Mouse (Mus musculus) brown adipose tissue, adult 24 weeks (tissue): ENCODE results near the gene Fbxl20. TPM values are rescaled to one million over a fixed set of nuclear protein-coding genes. Genes with fewer than 3 reads are reported as not detected.

Experiments used
- H3K27ac ChIP-seq: fragments of 200-500 bp; replicated peaks from 2 replicates; pipeline ENCODE4 v1.5.1; 2012; ENCODE audit warnings: low read depth, mild to moderate bottlenecking, low read length
- H3K4me1 ChIP-seq: fragments of 200-500 bp; 2 replicates; pipeline ENCODE4 v1.6.1; 2012; ENCODE audit warnings: low read length, mixed read lengths; ENCODE audit not compliant: control insufficient read depth, insufficient read depth, insufficient read length
- H3K4me3 ChIP-seq: fragments of 200-500 bp; 2 replicates; pipeline ENCODE4 v1.5.1; 2012; ENCODE audit warnings: low read depth, mild to moderate bottlenecking, low read length, moderate library complexity; ENCODE audit not compliant: insufficient read depth
- polyA plus RNA-seq: library from polyadenylated mRNA; stranded (reverse); fragments of >200 nt; gene quantifications from 2 replicates; pipeline ENCODE4 v1.2.4, GENCODE M21; 2012; ENCODE audit not compliant: missing spikeins, insufficient read depth, insufficient read length

Gene Fbxl20
- polyA plus RNA-seq, 1 experiment = 14.1 TPM

DNA sequence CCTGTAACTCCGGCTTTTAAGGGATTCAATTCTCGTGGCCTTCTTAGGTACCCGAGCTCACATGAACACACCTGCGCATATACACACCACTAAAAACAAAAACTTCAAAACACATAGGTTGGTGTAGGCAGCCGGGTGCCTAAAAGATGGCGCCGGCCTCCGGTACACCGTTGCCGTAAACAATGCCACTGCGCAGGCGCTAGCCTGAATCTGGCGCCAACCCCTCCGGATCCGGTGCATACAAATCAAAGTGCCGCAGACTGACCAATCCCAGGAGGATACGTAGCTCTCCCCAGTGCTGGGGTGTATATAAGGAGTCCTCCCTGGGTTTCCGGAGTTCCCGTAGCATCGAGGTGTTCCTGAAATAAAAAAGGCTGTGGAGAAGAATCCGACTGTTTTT is 82.9 kb downstream of the Fbxl20 start:
- Histone ChIP-seq H3K4me3 (no peak overlapping the region), H3K27ac (no peak overlapping the region)

DNA sequence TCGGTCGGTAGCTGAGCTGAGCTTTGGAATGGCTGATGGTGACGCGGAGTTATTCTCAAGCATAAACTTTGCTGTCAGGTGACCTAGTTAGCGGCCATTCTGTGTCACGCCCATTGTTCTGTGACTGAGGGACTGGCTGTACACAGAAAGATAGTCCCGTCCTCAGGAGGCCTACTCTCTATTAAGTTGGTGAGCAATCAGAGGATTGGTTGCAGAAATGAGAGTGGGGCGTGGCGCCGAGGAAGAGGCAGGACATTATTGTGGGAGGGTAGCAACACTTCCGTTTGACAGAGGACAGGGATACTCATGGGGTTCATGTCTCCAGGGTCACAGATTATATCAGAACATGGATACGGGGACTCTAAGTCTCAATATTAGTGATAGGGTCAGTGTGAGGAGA is 84.0 kb downstream of the Fbxl20 start:
- H3K27ac ChIP-seq = no peak overlapping the region
- no peaks in the 10 kb centered on the region; the same call in 1 of the 2 replicates for H3K4me1 ChIP-seq
- H3K4me3 ChIP-seq = no peak overlapping the region

More for the DNA sequence above, 82.9 kb downstream of the Fbxl20 start:
- no peaks in the 10 kb centered on the region; the same call in 1 of the 2 replicates for H3K4me1 ChIP-seq

DNA sequence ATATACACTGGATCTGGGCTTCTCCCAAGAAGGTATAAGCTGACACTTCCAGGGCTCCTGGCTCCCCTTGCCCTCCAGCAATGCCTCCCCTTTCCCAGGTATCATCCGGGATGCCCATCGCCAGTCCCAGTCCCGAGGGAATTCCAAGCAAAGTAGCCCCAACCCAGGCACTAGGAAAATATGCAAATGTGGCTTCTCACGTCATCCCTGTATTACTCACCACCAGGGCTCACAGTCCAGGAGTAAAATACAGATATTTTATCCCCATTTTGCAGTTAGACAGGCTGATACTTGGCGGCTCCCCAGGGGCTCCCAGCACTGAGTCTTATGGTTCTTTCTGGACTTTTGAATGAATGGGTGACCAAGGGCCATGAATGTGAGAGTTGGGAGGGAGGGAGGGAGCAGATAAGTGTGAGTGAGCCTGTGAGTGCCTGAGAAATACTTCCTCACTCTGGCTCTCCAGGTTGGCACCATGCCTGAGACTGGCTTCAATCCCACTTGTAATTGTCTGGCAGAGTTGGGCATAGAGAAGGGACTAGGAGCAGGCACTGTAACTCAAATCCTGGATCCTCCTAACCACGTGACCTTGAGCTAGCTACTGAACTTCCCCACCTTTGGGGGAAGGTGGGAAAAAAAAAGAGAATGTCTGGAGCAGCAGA is 88.2 kb downstream of the Fbxl20 start:
- Histone ChIP-seq H3K27ac (no peak overlapping the region), H3K4me1 (no peaks in the 10 kb centered on the region; the same call in 1 of the 2 replicates), H3K4me3 (no peak overlapping the region)

DNA sequence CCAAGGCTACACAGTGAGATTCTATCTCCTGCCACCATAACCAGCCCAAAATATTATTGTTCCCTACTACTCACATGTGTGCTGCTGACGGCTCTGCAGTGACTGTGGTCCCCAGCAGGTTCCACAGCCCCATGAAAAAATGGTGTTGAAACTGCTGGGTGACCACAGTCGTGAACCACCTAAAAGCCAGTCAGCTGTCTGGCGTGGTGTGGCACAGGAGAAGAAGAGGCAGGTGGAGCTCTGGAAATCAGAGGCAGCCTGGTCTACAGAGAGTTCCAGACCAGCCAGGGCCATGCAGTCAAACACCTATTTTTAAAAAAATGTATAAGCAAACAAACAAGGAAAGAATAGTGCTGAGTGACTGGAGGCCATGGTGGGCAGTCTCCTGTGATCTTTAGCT is 88.8 kb downstream of the Fbxl20 start:
- Histone ChIP-seq H3K27ac (no peak overlapping the region), H3K4me3 (no peak overlapping the region), H3K4me1 (no peaks in the 10 kb centered on the region; the same call in 1 of the 2 replicates)

DNA sequence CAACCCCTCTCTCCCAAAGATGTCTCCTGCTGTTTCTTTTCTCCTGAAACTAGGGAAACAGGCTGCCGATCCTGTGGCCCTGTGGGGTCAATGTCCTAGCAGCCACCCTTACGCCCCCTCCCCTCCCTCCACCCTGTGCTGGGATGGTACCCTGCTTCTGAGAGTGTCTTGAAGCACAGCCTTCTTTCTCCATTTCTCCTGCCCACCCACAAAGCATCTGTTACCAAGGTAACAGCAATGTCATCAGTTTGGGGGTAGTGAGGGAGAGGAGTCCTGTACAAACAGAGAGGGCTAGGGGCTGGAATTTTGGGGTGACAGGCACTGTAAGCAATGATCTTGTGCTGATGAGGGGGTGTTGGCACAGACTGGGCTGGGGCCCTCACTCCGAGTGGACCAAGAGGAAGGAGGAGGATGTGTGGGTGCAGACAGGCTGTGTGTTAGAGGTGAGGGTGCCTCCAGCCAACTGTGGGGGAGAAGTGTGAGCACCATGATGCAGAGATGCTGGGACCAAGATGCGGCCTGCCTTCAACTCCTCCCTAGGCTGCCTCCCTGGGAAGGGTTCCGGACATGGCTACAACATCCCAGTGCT is 90.0 kb downstream of the Fbxl20 start:
- no peak overlapping the region for H3K4me3 ChIP-seq
- H3K4me1 ChIP-seq = no peaks in the 10 kb centered on the region; the same call in 1 of the 2 replicates
- H3K27ac ChIP-seq = no peak overlapping the region

DNA sequence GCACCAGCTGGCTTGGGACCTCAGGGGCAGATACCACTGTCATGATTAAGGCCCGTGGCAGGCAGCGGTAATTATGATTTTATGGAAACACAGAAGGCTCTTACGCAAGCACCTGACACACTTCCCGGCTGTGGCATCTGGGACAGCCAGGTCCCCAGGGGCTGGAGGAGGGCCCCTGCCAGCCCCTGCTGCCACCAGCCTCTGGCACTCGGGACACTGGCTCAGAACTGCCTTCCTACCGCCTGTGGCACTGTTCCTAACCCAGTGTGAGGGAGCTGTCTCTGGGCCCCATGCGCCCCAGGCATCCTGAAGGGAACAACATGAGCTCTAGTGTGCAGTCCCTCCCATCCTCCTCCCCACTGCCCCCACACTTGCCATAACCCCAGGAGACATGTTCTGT is 90.5 kb downstream of the Fbxl20 start:
- Histone ChIP-seq H3K4me1 (no peaks in the 10 kb centered on the region; the same call in 1 of the 2 replicates), H3K4me3 (no peak overlapping the region), H3K27ac (no peak overlapping the region)

DNA sequence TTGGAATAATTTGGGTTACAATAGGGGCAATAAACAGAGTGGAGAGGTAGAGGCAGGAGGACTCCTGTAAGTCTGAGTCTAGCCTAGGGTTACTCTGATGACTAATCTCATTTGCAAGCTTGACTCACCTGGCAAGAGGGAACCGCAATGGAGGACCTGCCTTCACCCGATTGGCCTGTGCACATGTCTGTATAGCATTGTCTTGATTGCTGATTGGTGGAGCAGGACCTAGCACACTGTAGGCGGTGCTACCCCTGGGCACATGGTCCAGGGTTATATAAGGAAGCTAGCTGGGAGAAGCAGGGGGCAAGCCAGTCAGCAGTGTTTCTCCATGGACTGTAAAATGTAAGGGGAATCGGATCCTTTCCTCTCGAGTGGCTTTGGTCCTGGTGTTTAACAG is 92.2 kb downstream of the Fbxl20 start:
- Histone ChIP-seq H3K27ac (no peak overlapping the region), H3K4me1 (no peaks in the 10 kb centered on the region; the same call in 1 of the 2 replicates), H3K4me3 (no peak overlapping the region)

DNA sequence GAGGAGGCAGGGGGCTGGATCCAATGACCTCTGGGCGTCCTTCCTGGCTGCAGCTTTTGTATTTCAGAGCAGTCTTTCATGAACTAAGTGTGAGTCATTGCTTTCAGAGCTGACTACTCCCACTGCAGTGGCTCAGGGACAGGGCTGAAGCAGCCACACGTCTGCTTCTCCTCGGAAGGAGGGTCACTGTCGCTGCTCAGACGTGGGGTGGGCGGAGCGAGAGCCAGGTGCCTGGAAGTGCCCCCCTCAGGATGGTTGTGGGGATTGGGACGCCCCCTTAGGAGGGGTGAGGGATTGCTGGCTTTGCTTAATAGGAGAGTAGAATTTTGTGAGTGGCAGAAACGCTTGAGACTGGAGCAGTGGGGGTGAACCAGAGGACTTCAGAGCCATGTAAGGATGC is 92.7 kb downstream of the Fbxl20 start:
- no peak overlapping the region for H3K27ac ChIP-seq
- H3K4me1 ChIP-seq = no peaks in the 10 kb centered on the region; the same call in 1 of the 2 replicates

DNA sequence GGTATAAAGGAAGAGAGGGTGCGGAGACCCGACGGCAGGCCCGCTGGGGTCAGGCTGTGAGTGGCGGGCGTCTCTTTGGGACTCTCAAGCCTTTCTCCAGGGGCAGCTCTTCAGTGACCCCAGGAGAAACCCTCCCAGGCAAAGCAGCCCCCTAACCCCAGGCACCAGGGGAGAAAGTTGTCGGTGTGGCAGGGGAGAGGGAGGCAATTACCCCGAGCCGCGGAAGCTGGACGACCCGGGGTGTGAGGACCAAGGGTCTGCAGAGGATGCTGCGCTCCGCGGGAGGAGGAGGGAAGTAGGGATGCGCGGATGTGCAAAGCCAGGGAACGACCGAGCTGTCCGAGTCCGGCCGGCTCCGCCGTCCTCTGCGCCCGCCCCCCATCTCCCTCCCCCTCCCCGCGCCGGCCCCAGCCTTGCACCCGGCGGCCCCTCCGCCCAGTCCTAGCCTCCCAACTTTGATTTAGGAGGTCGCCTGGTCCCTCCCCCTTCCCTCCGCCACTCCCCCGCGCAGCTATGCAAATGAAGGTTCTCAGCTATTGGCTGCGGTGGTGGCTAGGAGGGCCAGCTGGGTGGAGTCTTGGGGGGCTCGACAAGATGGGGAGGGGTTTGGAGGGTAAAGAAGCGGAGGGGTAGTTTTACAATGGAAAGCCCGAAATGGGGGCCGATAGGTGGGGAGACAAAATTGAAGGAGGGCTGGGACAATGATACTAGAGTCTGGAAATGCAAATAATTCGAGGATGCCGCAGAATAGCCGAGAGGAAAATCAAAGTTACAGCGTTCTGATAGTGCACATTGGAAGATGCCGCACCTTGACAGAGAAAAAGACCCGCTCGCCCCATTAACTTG is 97.0 kb downstream of the Fbxl20 start, which contains the start of gene Stac2:
TSS of gene Stac2 (minus strand) at position 474 of the 846 bp plus-strand sequence.
- H3K27ac ChIP-seq = no peak within 1 kb of the TSS
- H3K4me3 ChIP-seq = peak within 1 kb of the TSS; percentile 54
- H3K4me1 ChIP-seq = no peaks in the 10 kb centered on the region; the same call in 1 of the 2 replicates

More for the DNA sequence above, 92.7 kb downstream of the Fbxl20 start:
- no peak overlapping the region for H3K4me3 ChIP-seq

DNA sequence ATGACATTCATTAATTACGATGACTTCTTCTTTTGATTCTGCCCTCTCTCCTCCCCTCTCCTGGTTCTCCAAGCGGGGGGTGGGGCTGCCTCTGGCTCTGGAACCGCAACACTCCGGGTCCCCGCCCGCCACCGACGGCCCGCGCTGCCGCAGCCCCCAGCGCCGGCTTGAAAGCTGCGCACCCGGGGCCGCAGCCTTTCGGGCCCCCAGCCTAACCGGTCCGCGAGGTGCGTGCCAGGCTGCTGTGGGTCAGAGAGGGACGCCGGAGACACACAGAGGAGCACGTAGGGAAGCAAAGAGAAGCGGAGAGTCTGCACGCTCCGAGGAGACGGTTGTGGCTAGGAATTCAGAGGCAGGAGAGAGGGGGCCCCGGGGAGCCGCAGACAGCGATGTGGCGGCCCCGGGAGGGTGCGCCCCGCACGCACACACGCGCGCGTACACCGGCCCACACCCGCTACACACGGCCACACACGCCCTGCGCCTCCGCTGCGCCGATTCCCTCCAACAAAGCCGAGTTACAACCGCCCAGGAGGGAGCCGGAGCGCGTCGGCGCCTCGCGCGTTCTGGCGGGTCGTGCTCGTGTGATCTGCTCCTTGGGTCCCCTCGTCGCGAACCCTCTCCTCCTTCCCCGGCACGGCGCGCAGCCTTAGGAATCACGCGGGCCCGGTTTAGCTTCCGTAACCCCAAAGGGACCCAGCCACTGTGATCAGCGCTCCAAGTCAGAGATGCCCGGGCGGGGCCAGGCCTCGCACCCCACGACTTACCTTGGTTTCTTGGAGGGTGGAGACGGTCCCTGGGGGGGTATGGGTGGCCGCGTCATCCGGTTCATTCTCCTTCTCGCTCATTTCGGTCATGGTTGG is 97.8 kb downstream of the Fbxl20 start:
- no peak overlapping the region for H3K27ac ChIP-seq

DNA sequence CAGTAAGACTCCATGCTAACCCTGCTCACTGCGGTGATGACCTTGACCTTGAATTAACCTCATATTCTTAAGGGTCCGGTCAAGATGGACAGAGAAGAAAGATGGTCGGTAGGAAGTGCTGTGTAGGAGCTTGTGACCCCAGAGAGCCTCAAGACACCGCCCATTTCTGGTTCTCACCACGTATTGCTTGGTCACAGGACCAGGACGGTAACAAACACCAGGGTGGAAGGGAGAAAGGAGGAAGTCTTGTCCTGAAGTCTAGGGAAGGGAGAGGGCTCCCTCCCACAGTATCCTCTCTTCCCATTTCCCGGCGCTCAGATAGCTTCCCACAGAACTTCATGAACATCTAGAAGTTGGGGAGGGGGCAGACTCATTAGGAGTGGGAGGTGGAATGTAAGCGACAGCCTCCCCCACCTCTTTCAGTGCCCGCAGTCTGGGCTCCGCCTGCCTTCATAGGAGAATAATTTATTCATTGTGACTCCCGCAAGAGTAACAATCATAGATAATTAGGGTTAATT is 98.5 kb downstream of the Fbxl20 start:
- Histone ChIP-seq H3K4me3 (peak overlapping the region; percentile 54; the same call in 1 of the 2 replicates), H3K27ac (no peak overlapping the region), H3K4me1 (no peaks in the 10 kb centered on the region)

More for the DNA sequence above, 97.8 kb downstream of the Fbxl20 start:
- Histone ChIP-seq H3K4me1 (no peaks in the 10 kb centered on the region), H3K4me3 (peak overlapping the region; percentile 54)

DNA sequence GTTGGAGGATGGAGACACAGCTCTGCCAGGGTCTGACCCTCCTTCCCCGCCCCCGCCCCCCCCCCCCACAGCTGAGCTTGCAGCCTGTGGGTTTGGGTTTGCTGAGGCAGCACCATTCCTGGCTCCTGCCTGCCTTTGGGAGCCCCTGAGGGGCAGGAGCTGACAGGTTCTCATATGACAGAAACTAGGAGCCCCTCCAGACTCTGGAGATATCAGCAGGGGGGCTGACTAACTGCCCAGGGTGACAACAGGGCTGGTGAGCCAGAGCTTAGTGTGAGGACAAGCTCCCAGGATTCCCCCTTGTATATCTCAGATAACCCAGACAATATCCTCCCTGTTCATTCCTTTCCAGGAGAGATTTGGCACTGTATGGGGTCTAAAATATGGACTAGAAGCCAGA is 99.3 kb downstream of the Fbxl20 start:
- Histone ChIP-seq H3K4me3 (no peak overlapping the region), H3K4me1 (no peaks in the 10 kb centered on the region), H3K27ac (no peak overlapping the region)

DNA sequence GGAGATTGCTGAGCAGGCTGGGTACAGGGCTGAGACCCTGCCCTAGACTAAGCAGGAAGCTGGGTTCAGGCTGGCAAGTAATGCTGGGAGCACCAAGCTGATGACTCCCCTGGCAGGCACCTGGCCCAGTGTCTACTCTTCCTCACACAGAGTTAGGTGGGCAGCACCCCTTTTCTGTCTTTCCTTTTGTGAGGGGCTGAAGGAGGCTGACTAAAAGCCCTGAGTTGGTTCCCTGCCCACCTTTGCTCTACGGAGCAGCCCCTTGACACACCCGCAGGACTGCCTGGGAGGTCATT is 99.7 kb downstream of the Fbxl20 start:
- H3K4me3 ChIP-seq = no peak overlapping the region
- H3K4me1 ChIP-seq = no peaks in the 10 kb centered on the region
- H3K27ac ChIP-seq = no peak overlapping the region

DNA sequence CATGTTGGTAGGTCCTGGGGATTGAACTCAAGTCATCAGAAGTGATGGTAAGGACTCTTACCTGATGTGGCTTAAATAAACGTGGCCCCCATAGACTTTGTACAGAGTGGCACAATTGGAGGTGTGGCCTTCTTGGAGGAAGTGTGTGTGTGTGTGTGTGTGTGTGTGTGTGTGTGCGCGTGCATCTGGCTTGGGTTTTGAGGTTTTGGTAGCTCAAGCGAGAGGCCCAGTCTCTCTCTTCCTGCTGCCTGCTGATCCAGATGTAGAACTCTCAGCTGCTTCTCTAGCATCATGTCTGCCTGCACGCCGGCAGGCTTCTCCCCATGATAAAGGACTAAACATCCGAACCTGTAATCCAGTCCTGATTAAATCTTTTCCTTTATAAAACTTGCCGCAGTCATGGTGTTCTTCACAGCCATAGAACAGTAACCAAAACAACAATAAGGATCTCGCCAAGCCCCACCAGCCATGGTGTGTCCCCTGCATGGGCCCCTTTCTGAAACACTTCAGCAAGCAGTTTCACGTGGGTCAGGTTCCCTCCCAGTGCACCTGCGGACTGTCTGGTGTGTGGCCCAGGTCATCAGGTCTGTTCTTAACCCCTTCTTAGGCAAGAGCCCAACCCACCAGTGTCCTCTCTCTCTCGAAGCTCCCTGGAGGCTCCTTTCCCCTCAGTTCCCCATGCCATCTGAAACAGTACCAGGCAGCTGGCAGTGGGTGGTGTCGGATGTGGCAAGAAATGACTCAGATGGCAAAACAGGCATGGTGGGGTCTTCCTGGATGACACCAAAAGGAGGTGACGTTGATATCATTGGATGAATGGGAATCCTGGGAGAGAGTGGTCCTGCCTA is 100.3 kb downstream of the Fbxl20 start:
- Histone ChIP-seq H3K4me3 (no peak overlapping the region), H3K27ac (no peak overlapping the region), H3K4me1 (no peaks in the 10 kb centered on the region)
